Mouse (Mus musculus) MEL-GATA-1-ER (cell line): ENCODE results near the gene Ubr4.

Source experiments
- DNase-seq: peaks from one replicate; pipeline ENCODE4 v3.0.0-alpha.2; 2012; ENCODE audit warnings: low read depth; ENCODE audit errors: extremely low read depth

Ubr4 gene

GRCm38 (mm10) chr4:139430176-139430575, 77.8 kb downstream of the Ubr4 start:
- no peak for DNase-seq

- no peak for DNase-seq
Measured at GRCm38 (mm10) chr4:139430891-139431290, 78.5 kb downstream of the Ubr4 start.

GRCm38 (mm10) chr4:139432966-139433765, 80.8 kb downstream of the Ubr4 start:
- no peak for DNase-seq

- no peak for DNase-seq
Measured at GRCm38 (mm10) chr4:139441244-139441643, 88.8 kb downstream of the Ubr4 start.

- no peak for DNase-seq
Measured at GRCm38 (mm10) chr4:139441806-139442205, 89.4 kb downstream of the Ubr4 start.

GRCm38 (mm10) chr4:139442391-139443355, 90.3 kb downstream of the Ubr4 start:
- DNase-seq, result no peak

- DNase-seq, result no peak
Measured at GRCm38 (mm10) chr4:139444315-139444714, 91.9 kb downstream of the Ubr4 start.

GRCm38 (mm10) chr4:139446176-139446575, 93.8 kb downstream of the Ubr4 start:
- no peak for DNase-seq

- no peak for DNase-seq
Measured at GRCm38 (mm10) chr4:139446731-139447675, 94.6 kb downstream of the Ubr4 start.

GRCm38 (mm10) chr4:139452944-139453700, 100.7 kb downstream of the Ubr4 start:
- DNase-seq, result no peak

GRCm38 (mm10) chr4:139454339-139454738, 101.9 kb downstream of the Ubr4 start:
- no peak for DNase-seq

- no peak for DNase-seq
Measured at GRCm38 (mm10) chr4:139459970-139460369, 107.6 kb downstream of the Ubr4 start.

- DNase-seq, result no peak
Measured at GRCm38 (mm10) chr4:139464163-139464562, 111.8 kb downstream of the Ubr4 start.

GRCm38 (mm10) chr4:139466541-139466940, 114.1 kb downstream of the Ubr4 start:
- no peak for DNase-seq

- no peak for DNase-seq
Measured at GRCm38 (mm10) chr4:139470198-139470597, 117.8 kb downstream of the Ubr4 start.

GRCm38 (mm10) chr4:139476663-139477625, 124.5 kb downstream of the Ubr4 start:
- DNase-seq, result no peak

GRCm38 (mm10) chr4:139477983-139478382, 125.6 kb downstream of the Ubr4 start:
- DNase-seq, result no peak

- DNase-seq, result no peak
Measured at GRCm38 (mm10) chr4:139479176-139479575, 126.8 kb downstream of the Ubr4 start.

GRCm38 (mm10) chr4:139481400-139481799, 129.0 kb downstream of the Ubr4 start:
- DNase-seq, result no peak
